Mouse (Mus musculus) heart, embryonic 15.5 days (tissue): ENCODE results near the gene Traf3ip1. TPM values are rescaled to one million over a fixed set of nuclear protein-coding genes. Genes with fewer than 3 reads are reported as not detected.

Experiments
- ATAC-seq: fragments of 200-750 bp; cut with Nextera tagmentation; replicated peaks from 2 replicates; pipeline ENCODE4 v1.8.0; 2017; ENCODE audit warnings: low read depth, moderate TSS enrichment; ENCODE audit not compliant: insufficient number of reproducible peaks, insufficient read depth, low FRiP score
- H3K27ac ChIP-seq: fragments of 300-500 bp; sonication (generic); 2 replicates; pipeline ENCODE4 v1.5.1; 2015; ENCODE audit warnings: mild to moderate bottlenecking, inconsistent platforms
- H3K27me3 ChIP-seq: fragments of 300-500 bp; sonication (generic); 2 replicates; pipeline ENCODE4 v1.6.1; 2015; ENCODE audit warnings: inconsistent platforms
- H3K36me3 ChIP-seq: fragments of 300-500 bp; sonication (generic); 2 replicates; pipeline ENCODE4 v1.6.1; 2015; ENCODE audit warnings: mild to moderate bottlenecking, inconsistent platforms
- H3K4me1 ChIP-seq: fragments of 300-500 bp; sonication (generic); replicated peaks from 2 replicates; pipeline ENCODE4 v1.6.1; 2015; ENCODE audit warnings: inconsistent platforms
- H3K4me2 ChIP-seq: fragments of 300-500 bp; sonication (generic); 2 replicates; pipeline ENCODE4 v1.6.1; 2015; ENCODE audit warnings: inconsistent platforms, mild to moderate bottlenecking, moderate library complexity
- H3K4me3 ChIP-seq: fragments of 300-500 bp; sonication (generic); 2 replicates; pipeline ENCODE4 v1.5.1; 2015; ENCODE audit warnings: mild to moderate bottlenecking, inconsistent platforms
- H3K9ac ChIP-seq: fragments of 300-500 bp; sonication (generic); 2 replicates; pipeline ENCODE4 v1.6.1; 2015; ENCODE audit warnings: mild to moderate bottlenecking, inconsistent platforms
- H3K9me3 ChIP-seq: fragments of 300-500 bp; sonication (generic); replicated peaks from 2 replicates; pipeline ENCODE4 v1.6.1; 2016; ENCODE audit warnings: inconsistent platforms
- WGBS: fragments of 180-500 bp; shearing (Covaris S2); methylation state at CpG from one replicate; pipeline ENCODE4 v1.1.7; 2015; ENCODE audit warnings: mixed read lengths; 5-methylcytosine and 5-hydroxymethylcytosine counted together
- polyA plus RNA-seq: library from polyadenylated mRNA; unstranded; fragments of >200 nt; fragmentation: Nextera tagmentation; extraction: Ambion mirVana; gene quantifications from 2 replicates; pipeline ENCODE4 v1.2.1, GENCODE M21; 2015

Gene Traf3ip1
- polyA plus RNA-seq, 1 experiment from 2014 or later: 3.9 TPM

DNA sequence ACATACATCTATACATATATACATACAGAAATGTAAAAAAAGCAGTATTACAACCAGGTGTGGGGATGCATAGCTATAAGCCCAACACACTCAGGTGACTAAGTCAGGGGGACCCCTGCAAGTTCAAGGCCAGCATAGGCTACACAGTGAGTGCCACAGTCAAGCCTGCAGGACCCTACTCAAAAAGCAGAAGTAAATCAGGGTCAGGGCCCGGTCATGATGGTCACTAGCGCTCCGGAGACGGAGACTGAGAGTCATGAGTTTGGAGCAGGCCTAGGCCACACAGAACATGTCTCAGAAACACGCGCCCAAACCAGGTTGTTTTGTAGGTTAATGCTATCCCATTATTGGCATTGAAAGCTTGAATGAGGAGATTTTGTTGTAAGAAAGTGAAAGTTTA lies 4.1 kb downstream of the Traf3ip1 start:
- Histone ChIP-seq H3K4me2 (no peak overlapping the region), H3K9ac (no peak overlapping the region), H3K27me3 (no peaks in the 10 kb centered on the region), H3K9me3 (no peaks in the 10 kb centered on the region), H3K36me3 (peaks cover 20% of the 10 kb centered on the region; the same call in 1 of the 2 replicates), H3K4me3 (no peak overlapping the region), H3K4me1 (peaks cover 15% of the 10 kb centered on the region), H3K27ac (no peak overlapping the region)
- 93% methylated on average over 6 of the region's 6 CpGs for WGBS
- ATAC-seq: no peak

GRCm38 (mm10) chr1:91504615-91505014 lies 10.2 kb downstream of the Traf3ip1 start:
- H3K27ac ChIP-seq: no peak overlapping the region
- H3K9ac ChIP-seq: no peak overlapping the region
- no peak for ATAC-seq
- no peaks in the 10 kb centered on the region for H3K27me3 ChIP-seq
- H3K4me3 ChIP-seq: no peak overlapping the region
- H3K9me3 ChIP-seq: no peaks in the 10 kb centered on the region
- peaks cover 32% of the 10 kb centered on the region; the same call in 1 of the 2 replicates for H3K36me3 ChIP-seq
- 56% methylated on average over 3 of the region's 3 CpGs for WGBS
- H3K4me1 ChIP-seq: no peaks in the 10 kb centered on the region
- no peak overlapping the region for H3K4me2 ChIP-seq

DNA sequence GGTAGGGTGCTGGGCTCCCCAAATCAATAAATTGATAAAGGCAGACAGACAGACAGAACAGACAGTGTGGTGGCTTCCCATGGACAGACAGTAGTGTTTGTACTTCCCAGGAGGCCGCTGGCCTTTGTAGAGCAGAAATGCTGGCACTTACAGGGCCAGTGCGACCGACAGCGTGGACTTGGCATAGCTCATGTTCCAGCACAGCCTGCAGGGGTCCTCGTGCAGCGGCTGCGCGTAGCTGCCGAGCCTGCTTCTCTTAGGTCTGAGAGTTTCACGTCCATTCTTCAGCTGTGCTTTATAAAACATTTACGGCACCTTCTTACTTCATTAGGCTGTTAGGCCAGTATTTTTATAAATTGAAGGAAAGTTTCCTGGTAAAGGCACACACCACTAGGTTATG lies 20.5 kb downstream of the Traf3ip1 start:
- no peaks in the 10 kb centered on the region for H3K36me3 ChIP-seq
- H3K4me1 ChIP-seq: no peaks in the 10 kb centered on the region
- no peak overlapping the region for H3K4me2 ChIP-seq
- WGBS: 80% methylated on average over 11 of the region's 11 CpGs
- no peak overlapping the region for H3K4me3 ChIP-seq
- no peaks in the 10 kb centered on the region for H3K9me3 ChIP-seq
- H3K27me3 ChIP-seq: no peaks in the 10 kb centered on the region
- no peak for ATAC-seq
- H3K9ac ChIP-seq: no peak overlapping the region
- no peak overlapping the region for H3K27ac ChIP-seq

DNA sequence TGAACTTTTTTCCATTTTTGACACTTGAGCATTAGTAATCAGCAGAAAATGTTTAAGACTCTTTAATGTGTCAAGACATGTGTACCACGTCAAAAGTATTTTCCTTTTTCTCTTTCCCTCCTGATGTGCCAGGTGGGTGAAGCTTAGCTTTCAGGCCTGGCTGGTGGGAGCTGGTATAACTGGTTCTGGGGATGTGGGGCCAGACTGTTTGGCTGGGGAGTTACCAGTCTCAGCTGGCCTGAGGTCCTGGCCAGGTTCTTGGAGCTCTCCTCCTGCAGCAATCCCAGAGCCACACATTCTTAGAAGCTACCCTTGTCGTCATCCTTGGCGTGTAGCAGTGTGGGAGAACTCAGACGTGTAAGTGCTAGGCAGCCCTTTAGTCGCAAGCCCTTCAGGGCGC lies 21.2 kb downstream of the Traf3ip1 start:
- Histone ChIP-seq H3K4me3 (no peak overlapping the region), H3K27ac (no peak overlapping the region), H3K9me3 (no peaks in the 10 kb centered on the region), H3K27me3 (no peaks in the 10 kb centered on the region), H3K36me3 (no peaks in the 10 kb centered on the region), H3K4me2 (no peak overlapping the region), H3K4me1 (no peaks in the 10 kb centered on the region), H3K9ac (no peak overlapping the region)
- no peak for ATAC-seq
- WGBS: 81% methylated on average over 6 of the region's 6 CpGs

DNA sequence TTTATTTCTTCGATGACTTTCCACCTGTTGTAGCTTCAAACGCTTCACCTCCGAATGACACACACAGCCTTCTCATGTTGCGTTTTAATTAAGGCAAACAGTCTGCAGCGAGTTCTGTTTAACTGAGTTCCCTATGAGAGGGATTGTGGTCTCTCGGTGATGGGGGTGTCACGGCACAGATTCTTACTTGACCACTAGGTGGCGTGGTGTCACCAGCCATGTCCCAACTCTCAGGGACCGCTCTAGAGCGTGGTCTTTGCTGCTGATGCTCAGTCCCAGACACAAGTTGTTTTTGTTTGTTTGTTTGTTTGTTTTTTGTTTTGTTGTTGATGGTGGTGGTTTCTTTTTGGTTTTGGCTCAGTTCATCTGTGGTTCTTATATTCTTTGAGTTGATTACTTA lies 29.3 kb downstream of the Traf3ip1 start:
- ATAC-seq: peak; percentile 70; the same call in 1 of the 2 replicates
- no peak overlapping the region for H3K4me2 ChIP-seq
- no peak overlapping the region for H3K4me3 ChIP-seq
- WGBS: 12% methylated on average over 10 of the region's 10 CpGs
- H3K27me3 ChIP-seq: no peaks in the 10 kb centered on the region
- no peaks in the 10 kb centered on the region for H3K4me1 ChIP-seq
- H3K27ac ChIP-seq: no peak overlapping the region
- H3K9ac ChIP-seq: no peak overlapping the region
- H3K9me3 ChIP-seq: no peaks in the 10 kb centered on the region
- peaks cover 17% of the 10 kb centered on the region for H3K36me3 ChIP-seq

GRCm38 (mm10) chr1:91525838-91526237 lies 31.4 kb downstream of the Traf3ip1 start:
- ATAC-seq: no peak
- Histone ChIP-seq H3K27ac (no peak overlapping the region), H3K4me2 (no peak overlapping the region), H3K4me3 (no peak overlapping the region), H3K4me1 (no peaks in the 10 kb centered on the region), H3K36me3 (peaks cover 17% of the 10 kb centered on the region), H3K27me3 (no peaks in the 10 kb centered on the region), H3K9me3 (no peaks in the 10 kb centered on the region), H3K9ac (no peak overlapping the region)
- WGBS: 85% methylated on average over 14 of the region's 14 CpGs

- Histone ChIP-seq H3K9me3 (no peaks in the 10 kb centered on the region), H3K4me2 (no peak overlapping the region), H3K27me3 (no peaks in the 10 kb centered on the region), H3K4me1 (peaks cover 2% of the 10 kb centered on the region; the same call in 1 of the 2 replicates), H3K27ac (no peak overlapping the region), H3K9ac (no peak overlapping the region), H3K4me3 (no peak overlapping the region), H3K36me3 (peaks cover 7% of the 10 kb centered on the region)
- 90% methylated on average over 9 of the region's 9 CpGs for WGBS
- no peak for ATAC-seq
Observed at GRCm38 (mm10) chr1:91530166-91530565, 35.7 kb downstream of the Traf3ip1 start.

- ATAC-seq: no peak
- Histone ChIP-seq H3K4me2 (no peak overlapping the region), H3K4me1 (peaks cover 2% of the 10 kb centered on the region; the same call in 1 of the 2 replicates), H3K27ac (no peak overlapping the region), H3K36me3 (peaks cover 4% of the 10 kb centered on the region; the same call in 1 of the 2 replicates), H3K9me3 (no peaks in the 10 kb centered on the region), H3K9ac (no peak overlapping the region), H3K27me3 (0 out of 2 replicates have a peak, but pooled peaks cover 6% of the 10 kb centered on the region), H3K4me3 (no peak overlapping the region)
- 74% methylated on average over 4 of the region's 4 CpGs for WGBS
Observed at GRCm38 (mm10) chr1:91532243-91532642, 37.8 kb downstream of the Traf3ip1 start.

- ATAC-seq: no peak
- peaks cover 9% of the 10 kb centered on the region; the same call in 1 of the 2 replicates for H3K27me3 ChIP-seq
- H3K9me3 ChIP-seq: no peaks in the 10 kb centered on the region
- no peak overlapping the region for H3K27ac ChIP-seq
- no peaks in the 10 kb centered on the region for H3K36me3 ChIP-seq
- H3K4me3 ChIP-seq: no peak overlapping the region
- H3K4me2 ChIP-seq: no peak overlapping the region
- 86% methylated on average over 5 of the region's 5 CpGs for WGBS
- no peak overlapping the region for H3K9ac ChIP-seq
- H3K4me1 ChIP-seq: peaks cover 2% of the 10 kb centered on the region; the same call in 1 of the 2 replicates
Observed at GRCm38 (mm10) chr1:91532892-91533291, 38.4 kb downstream of the Traf3ip1 start.

DNA sequence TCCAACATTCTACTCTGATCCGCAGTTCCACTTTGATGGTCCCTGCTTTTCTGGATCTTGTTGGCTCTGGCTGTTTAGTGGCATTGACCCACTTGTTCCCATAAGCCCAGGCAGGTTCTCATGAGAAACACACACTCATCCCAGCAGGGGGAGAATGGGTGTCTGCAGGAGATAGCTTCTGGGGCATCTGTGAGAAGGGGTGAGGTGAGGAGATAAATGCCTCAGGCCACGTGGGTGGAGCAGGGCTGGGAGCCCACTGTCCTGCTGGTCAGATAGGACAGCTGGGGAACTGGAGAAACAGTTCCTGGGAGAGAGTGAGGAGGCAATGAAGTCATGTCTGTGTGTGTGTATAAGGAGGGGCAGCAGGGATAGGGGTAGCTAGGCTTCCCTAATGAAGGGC lies 39.0 kb downstream of the Traf3ip1 start:
- no peaks in the 10 kb centered on the region for H3K36me3 ChIP-seq
- H3K9me3 ChIP-seq: no peaks in the 10 kb centered on the region
- H3K4me2 ChIP-seq: no peak overlapping the region
- H3K27me3 ChIP-seq: peaks cover 9% of the 10 kb centered on the region
- H3K9ac ChIP-seq: no peak overlapping the region
- peaks cover 2% of the 10 kb centered on the region; the same call in 1 of the 2 replicates for H3K4me1 ChIP-seq
- no peak overlapping the region for H3K27ac ChIP-seq
- ATAC-seq: no peak
- WGBS: 45% methylated on average over 2 of the region's 2 CpGs
- no peak overlapping the region for H3K4me3 ChIP-seq

- H3K27ac ChIP-seq: no peak overlapping the region
- peaks cover 2% of the 10 kb centered on the region; the same call in 1 of the 2 replicates for H3K4me1 ChIP-seq
- no peak overlapping the region for H3K4me2 ChIP-seq
- H3K36me3 ChIP-seq: no peaks in the 10 kb centered on the region
- ATAC-seq: no peak
- H3K9ac ChIP-seq: no peak overlapping the region
- peaks cover 13% of the 10 kb centered on the region for H3K27me3 ChIP-seq
- H3K4me3 ChIP-seq: no peak overlapping the region
- 67% methylated on average over 19 of the region's 19 CpGs for WGBS
- H3K9me3 ChIP-seq: no peaks in the 10 kb centered on the region
Observed at GRCm38 (mm10) chr1:91533961-91534723, 39.7 kb downstream of the Traf3ip1 start.
